Comparison of ENCODE assay signal across 9 mouse cellular contexts in the genomic region with DNA sequence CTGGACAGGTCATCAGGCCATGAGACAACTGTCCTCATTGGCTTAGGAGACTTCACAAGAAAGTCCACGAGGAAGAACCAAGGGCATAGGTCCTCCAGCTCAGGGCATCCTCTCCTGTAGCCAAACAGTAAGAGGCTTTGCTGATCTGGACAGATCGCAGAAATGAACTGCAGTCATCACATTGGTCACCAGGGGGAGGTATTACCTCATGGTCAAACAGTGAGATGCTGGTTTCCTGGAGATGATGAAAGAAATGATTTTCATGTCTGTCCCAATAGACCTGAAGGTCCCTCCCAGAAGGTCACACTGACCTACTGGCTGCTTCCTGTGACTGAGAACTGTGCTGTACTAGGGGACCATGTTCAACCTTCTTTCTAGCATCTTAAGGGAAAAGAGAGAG. TPM values are rescaled to one million over a fixed set of nuclear protein-coding genes. Genes with fewer than 3 reads are reported as not detected.
DNase-seq lines count a peak whose midpoint lies in the region; ATAC-seq lines count a peak whose summit lies in the region.
"Had no signal": no experiment of that assay in that cellular context is flagged by ENCODE, and none has a peak within 500 bp of the region (broad histone marks: within the 10 kb centered on the region; RNA-seq: fewer than 3 reads in every experiment).

No protein-coding gene starts in this region.

- H3K27me3 ChIP-seq in heart, embryonic 10.5 days (ENCODE audit: insufficient read depth, poor library complexity, severe bottlenecking), result no peaks in the 10 kb centered on the region

- DNase-seq in heart, adult 18-20 months, result peak; percentile 22 to 63
- DNase-seq in heart, embryonic 10.5 days (ENCODE audit: low spot score), result no peak
- peak; percentile 77 for DNase-seq in testis, postnatal 10 days (ENCODE audit: low spot score)
- no peak for DNase-seq in testis, postnatal 14 days (ENCODE audit: low spot score)
- peak; percentile 77 for DNase-seq in cerebellum, adult 11-12 months
- peak; percentile 15 for DNase-seq in retina, postnatal 1 day

- no peaks in the 10 kb centered on the region for H3K4me1 ChIP-seq in heart, embryonic 10.5 days

- H3K4me3 ChIP-seq in heart, embryonic 10.5 days, result no peak overlapping the region
- H3K4me3 ChIP-seq: myocyte had no signal

- 33% methylated on average over 2 of the region's 2 CpGs for WGBS in heart, embryonic 10.5 days

- ATAC-seq in hematopoietic stem cell, adult 5-6 weeks (replicated peaks in 1 of 2; ENCODE audit: insufficient read depth in 1 of 2, low FRiP score in 2 of 2, low TSS enrichment in 1 of 2, low read depth in 1 of 2, poor library complexity in 2 of 2, severe bottlenecking in 2 of 2), result peak; percentile 46 to 60; a peak in 2 of 4 replicates
- no peak for ATAC-seq in monocyte, adult 5-6 weeks (replicated peaks; ENCODE audit: insufficient number of reproducible peaks, low FRiP score, low TSS enrichment, poor library complexity, severe bottlenecking)

- no peak overlapping the region for H3K27ac ChIP-seq in heart, embryonic 10.5 days

- 0 out of 2 replicates have a peak, but pooled peaks cover 11% of the 10 kb centered on the region for H3K9me3 ChIP-seq in heart, embryonic 10.5 days

- no peaks in the 10 kb centered on the region for H3K36me3 ChIP-seq in heart, embryonic 10.5 days

RNA-seq across cellular contexts. Expression of a gene that starts 5.6 kb away (rescaled TPM):
- total RNA-seq in heart, adult 18-20 months (2021), result not detected
- polyA plus RNA-seq in heart, embryonic 10.5 days (2016; fragmentation: Nextera tagmentation; extraction: Ambion mirVana), result not detected in 2 replicates
- total RNA-seq in hematopoietic stem cell, adult 5-6 weeks (2017), result not detected in 2 replicates
- not detected in 3 replicates for total RNA-seq in monocyte, adult 5-6 weeks (2017)
- polyA plus RNA-seq: myocyte had no signal

RNA-seq across cellular contexts. Expression of a gene that starts 47.6 kb away (rescaled TPM):
- not detected for total RNA-seq in heart, adult 18-20 months (2021)
- not detected in 2 replicates for polyA plus RNA-seq in heart, embryonic 10.5 days (2016; fragmentation: Nextera tagmentation; extraction: Ambion mirVana)
- total RNA-seq in hematopoietic stem cell, adult 5-6 weeks (2017), result not detected in 2 replicates
- not detected in 3 replicates for total RNA-seq in monocyte, adult 5-6 weeks (2017)
- polyA plus RNA-seq: myocyte had no signal

Comparison
In these comparisons a context has a peak if more than half of its experiments do, and no peak if none do; other contexts are left out.
1. DNase-seq: peak in heart, adult 18-20 months (2 of 2), testis, postnatal 10 days (single experiment), cerebellum, adult 11-12 months (single experiment) and retina, postnatal 1 day (single experiment); none in heart, embryonic 10.5 days (single experiment) and testis, postnatal 14 days (single experiment).